Mouse (Mus musculus): ENCODE data around the gene Traf3ip1.

DNA sequence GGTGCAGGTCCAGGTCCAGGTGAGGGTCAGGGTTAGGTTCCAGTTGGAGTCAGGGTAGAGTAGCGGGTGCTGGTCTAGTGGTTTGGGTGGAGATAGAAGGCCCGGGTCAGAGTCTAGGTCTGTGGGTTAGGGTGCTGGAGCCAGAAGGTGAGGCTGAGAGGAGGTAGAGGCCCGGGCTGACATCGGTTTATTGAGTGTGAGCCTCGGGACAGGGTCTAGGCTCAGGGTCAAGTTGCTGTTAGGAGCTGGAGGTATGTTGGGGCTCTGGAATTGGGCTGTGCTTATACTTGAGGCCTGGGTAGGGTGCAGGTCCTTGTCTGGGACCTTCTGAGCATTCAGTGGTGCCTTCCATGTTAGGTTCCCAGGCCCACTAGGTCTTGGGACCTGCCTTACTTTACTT is 874 bp downstream of the Traf3ip1 start:
- TF ChIP-seq CTCF (IDR thresholded peaks at IDR 0.05; ENCODE audit: insufficient read depth, low read depth, low read length) (no peak), POLR2A (IDR thresholded peaks at IDR 0.05; ENCODE audit: insufficient read depth, low read depth, low read length) (no peak)
